Mouse (Mus musculus) CH12.LX (cell line): ENCODE results near the gene Nbea. TPM values are rescaled to one million over a fixed set of nuclear protein-coding genes. Genes with fewer than 3 reads are reported as not detected.

Experiments used
- DNase-seq: peaks from one replicate; pipeline ENCODE4 v3.0.0-alpha.2; 2013; ENCODE audit errors: extremely low read depth
- H3K27ac ChIP-seq: 2 replicates; pipeline ENCODE4 v1.5.1; 2012; ENCODE audit warnings: low read depth, mild to moderate bottlenecking, control low read depth, moderate library complexity; ENCODE audit not compliant: insufficient read depth
- H3K27me3 ChIP-seq: replicated peaks from 2 replicates; pipeline ENCODE3; 2012; ENCODE audit warnings: inconsistent platforms
- H3K36me3 ChIP-seq, 2 experiments: replicated peaks in 1 of 2; 2 replicates each; pipeline versions ENCODE3 to v1.6.1; 2012; ENCODE audit warnings: inconsistent platforms in 1 of 2, low read length in 1 of 2, mild to moderate bottlenecking in 1 of 2, mixed read lengths in 1 of 2, moderate library complexity in 1 of 2; ENCODE audit not compliant: control insufficient read depth in 1 of 2, insufficient read depth in 1 of 2
- H3K4me1 ChIP-seq, 2 experiments: 2 replicates each; pipeline ENCODE4 v1.6.1; 2012; ENCODE audit warnings: inconsistent platforms in 1 of 2, moderate library complexity in 1 of 2; ENCODE audit not compliant: insufficient read depth in 2 of 2, control insufficient read depth in 1 of 2
- H3K4me2 ChIP-seq: 2 replicates; pipeline ENCODE4 v1.6.1; 2012; ENCODE audit warnings: low read depth, mild to moderate bottlenecking, control low read depth; ENCODE audit not compliant: poor library complexity, insufficient read depth, severe bottlenecking
- H3K4me3 ChIP-seq, 3 experiments: fragments of 150-350 bp in 1 of 3; sonication (generic) in 1 of 3; replicated peaks in 1 of 3; 2 replicates each; pipeline versions ENCODE3 to v1.5.1; 2011 to 2012; ENCODE audit warnings: low read depth in 2 of 3, low read length in 2 of 3, mild to moderate bottlenecking in 2 of 3, moderate library complexity in 2 of 3, control low read depth in 1 of 3, improper control_type of control experiment in 1 of 3, inconsistent platforms in 1 of 3, mixed read lengths in 1 of 3; ENCODE audit not compliant: poor library complexity in 1 of 3
- H3K79me2 ChIP-seq: replicated peaks from 2 replicates; pipeline ENCODE4 v1.6.1; 2012; ENCODE audit warnings: mild to moderate bottlenecking, moderate library complexity; ENCODE audit not compliant: control insufficient read depth, poor library complexity, insufficient read depth, severe bottlenecking; ENCODE audit errors: extremely low read depth
- H3K9ac ChIP-seq: 2 replicates; pipeline ENCODE4 v1.6.1; 2012; ENCODE audit warnings: low read depth, mild to moderate bottlenecking, control low read depth, moderate library complexity; ENCODE audit not compliant: insufficient read depth
- H3K9me3 ChIP-seq: replicated peaks from 2 replicates; pipeline ENCODE3; 2012; ENCODE audit warnings: low read length, inconsistent platforms, mixed read lengths
- BHLHE40 ChIP-seq: IDR thresholded peaks from 2 replicates; pipeline ENCODE4 v1.6.1; 2011; ENCODE audit warnings: mild to moderate bottlenecking, low read depth, low read length, improper control_type of control experiment
- CTCF ChIP-seq, 2 experiments: IDR thresholded peaks in 1 of 2; conservative IDR thresholded peaks in 1 of 2; 2 replicates each; pipeline ENCODE4 v1.5.1; 2011 to 2012; ENCODE audit warnings: low read depth in 2 of 2, low read length in 2 of 2, improper control_type of control experiment in 1 of 2, inconsistent platforms in 1 of 2, mild to moderate bottlenecking in 1 of 2, moderate library complexity in 1 of 2
- E2F4 ChIP-seq: IDR thresholded peaks from 2 replicates; pipeline ENCODE4 v1.6.1; 2011; ENCODE audit warnings: low read depth, low read length, improper control_type of control experiment; ENCODE audit not compliant: insufficient replicate concordance
- ELF1 ChIP-seq: IDR thresholded peaks from 2 replicates; pipeline ENCODE4 v1.6.1; 2014; ENCODE audit warnings: low read depth, mild to moderate bottlenecking, inconsistent platforms, low read length, improper control_type of control experiment
- ETS1 ChIP-seq: conservative IDR thresholded peaks from 2 replicates; pipeline ENCODE4 v1.6.1; 2012; ENCODE audit warnings: low read depth, mild to moderate bottlenecking, inconsistent platforms, low read length, improper control_type of control experiment, moderate library complexity
- IRF4 ChIP-seq: IDR thresholded peaks from 2 replicates; pipeline ENCODE4 v1.6.1; 2014; ENCODE audit warnings: low read depth, mild to moderate bottlenecking, inconsistent platforms, low read length, improper control_type of control experiment
- JUND ChIP-seq: conservative IDR thresholded peaks from 2 replicates; pipeline ENCODE4 v1.6.1; 2011; ENCODE audit warnings: low read depth, low read length, improper control_type of control experiment
- KAT2A ChIP-seq: IDR thresholded peaks from 2 replicates; pipeline ENCODE4 v1.6.1; 2012; ENCODE audit warnings: low read length, improper control_type of control experiment, inconsistent platforms; ENCODE audit not compliant: insufficient replicate concordance
- MAFK ChIP-seq: IDR thresholded peaks from 2 replicates; pipeline ENCODE4 v1.6.1; 2011; ENCODE audit warnings: low read length, improper control_type of control experiment; ENCODE audit not compliant: insufficient replicate concordance
- MAZ ChIP-seq: IDR thresholded peaks from 2 replicates; pipeline ENCODE4 v1.6.1; 2012; ENCODE audit warnings: low read depth, mild to moderate bottlenecking, inconsistent platforms, low read length, improper control_type of control experiment, moderate library complexity
- MEF2A ChIP-seq: IDR thresholded peaks from 2 replicates; pipeline ENCODE4 v1.6.1; 2014; ENCODE audit warnings: low read depth, mild to moderate bottlenecking, inconsistent platforms, low read length, improper control_type of control experiment, borderline replicate concordance
- MXI1 ChIP-seq: IDR thresholded peaks from 2 replicates; pipeline ENCODE4 v1.6.1; 2011; ENCODE audit warnings: mild to moderate bottlenecking, low read depth, low read length, improper control_type of control experiment
- POLR2A ChIP-seq: IDR thresholded peaks from 2 replicates; pipeline ENCODE4 v1.6.1; 2011; ENCODE audit warnings: low read depth, mild to moderate bottlenecking, improper control_type of control experiment, low read length
- POLR2AphosphoS2 ChIP-seq: IDR thresholded peaks from 2 replicates; pipeline ENCODE4 v1.6.1; 2011; ENCODE audit warnings: low read depth, low read length, improper control_type of control experiment
- RAD21 ChIP-seq: IDR thresholded peaks from 2 replicates; pipeline ENCODE4 v1.6.1; 2011; ENCODE audit warnings: low read depth, mild to moderate bottlenecking, low read length, improper control_type of control experiment, moderate library complexity
- RCOR1 ChIP-seq: conservative IDR thresholded peaks from 2 replicates; pipeline ENCODE4 v1.6.1; 2012; ENCODE audit warnings: low read depth, mild to moderate bottlenecking, inconsistent platforms, low read length, improper control_type of control experiment
- SIN3A ChIP-seq: IDR thresholded peaks from 2 replicates; pipeline ENCODE4 v1.6.1; 2012; ENCODE audit warnings: low read length, improper control_type of control experiment, inconsistent platforms
- TBP ChIP-seq: conservative IDR thresholded peaks from 2 replicates; pipeline ENCODE4 v1.6.1; 2011; ENCODE audit warnings: low read depth, low read length, improper control_type of control experiment
- UBTF ChIP-seq: IDR thresholded peaks from 2 replicates; pipeline ENCODE4 v1.6.1; 2012; ENCODE audit warnings: low read depth, mild to moderate bottlenecking, inconsistent platforms, low read length, improper control_type of control experiment, moderate library complexity
- USF2 ChIP-seq: conservative IDR thresholded peaks from 2 replicates; pipeline ENCODE4 v1.6.1; 2011; ENCODE audit warnings: low read depth, low read length, improper control_type of control experiment
- ZC3H11A ChIP-seq: IDR thresholded peaks from 2 replicates; pipeline ENCODE4 v1.6.1; 2012; ENCODE audit warnings: low read depth, mild to moderate bottlenecking, inconsistent platforms, low read length, improper control_type of control experiment
- dilution Hi-C: fragments of 300-500 bp; cut with MboI; formaldehyde crosslinking; loops from 2 replicates; pipeline ENCODE4 v1.14.3; 2020; ENCODE audit warnings: low sequenced_read_pairs; ENCODE audit not compliant: extremely low pct_unique_long_range_greater_than_20kb, extremely low pct_ligation_motif_present
- in situ Hi-C: fragments of 300-500 bp; cut with MboI; formaldehyde crosslinking; loops from 3 replicates; pipeline ENCODE4 v1.14.3; 2019; ENCODE audit warnings: low sequenced_read_pairs, low pct_ligation_motif_present, low pct_unique_long_range_greater_than_20kb, mixed read lengths
- polyA plus RNA-seq: library from polyadenylated mRNA; unstranded; fragments of >175 nt; gene quantifications from 2 replicates; pipeline ENCODE4 v1.2.1, GENCODE M21; 2012; ENCODE audit warnings: low read depth; ENCODE audit not compliant: insufficient read length
- total RNA-seq, 2 experiments: library from RNA; depleted of rRNA; stranded (reverse); fragments of 300-350 nt in 1 of 2; fragments of >200 nt in 1 of 2; gene quantifications; 2 replicates each; pipeline ENCODE4 v1.2.3; 2012 to 2014

Nbea gene
- total and polyA plus RNA-seq, 3 experiments: 0.04 TPM; not detected in 2

DNA sequence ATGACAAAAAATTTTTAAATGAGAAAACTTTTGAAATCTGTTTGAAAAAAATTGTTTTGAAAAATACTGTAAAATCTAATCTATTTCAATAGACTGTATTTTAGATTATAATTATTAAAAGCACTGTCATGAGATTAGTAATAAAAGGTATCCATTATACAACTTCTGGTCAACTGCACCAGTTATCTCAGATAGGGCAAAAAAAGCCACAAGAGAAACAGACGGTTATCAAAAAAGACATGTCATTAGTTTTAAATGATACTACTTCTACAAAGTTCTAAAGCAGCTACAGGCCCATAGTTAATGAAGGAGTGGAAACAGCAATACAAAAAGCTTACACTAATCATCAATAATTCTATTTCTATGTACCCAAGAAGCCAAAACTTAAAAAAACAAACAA is 144.0 kb downstream of the Nbea start:
- no peaks in the 10 kb centered on the region for H3K79me2 ChIP-seq
- DNase-seq: no peak
- no peak overlapping the region for H3K4me2 ChIP-seq
- H3K4me1 ChIP-seq: no peaks in the 10 kb centered on the region
- no peak for TF ChIP-seq RCOR1
- TF ChIP-seq ZC3H11A: no peak
- no peak for TF ChIP-seq BHLHE40
- no peak for TF ChIP-seq MAFK
- TF ChIP-seq ELF1: no peak
- TF ChIP-seq ETS1: no peak
- no peak for TF ChIP-seq RAD21
- TF ChIP-seq POLR2AphosphoS2: no peak
- TF ChIP-seq UBTF: no peak
- no peak for TF ChIP-seq SIN3A
- TF ChIP-seq TBP: no peak
- no peak for TF ChIP-seq IRF4
- no peak for TF ChIP-seq KAT2A
- no peak for TF ChIP-seq CTCF (conservative IDR thresholded peaks at IDR 0.05 in 1 of 2, IDR thresholded peaks at IDR 0.05 in 1 of 2; ENCODE audit: low read depth in 2 of 2, low read length in 2 of 2)
- TF ChIP-seq MXI1: no peak
- TF ChIP-seq E2F4: no peak
- H3K36me3 ChIP-seq: no peaks in the 10 kb centered on the region
- H3K9me3 ChIP-seq: peaks cover 15% of the 10 kb centered on the region
- no peaks in the 10 kb centered on the region for H3K27me3 ChIP-seq
- dilution Hi-C loops: no loop called here
- H3K27ac ChIP-seq: no peak overlapping the region
- H3K4me3 ChIP-seq: no peak overlapping the region
- in situ Hi-C loops: no loop called here
- no peak overlapping the region for H3K9ac ChIP-seq

DNA sequence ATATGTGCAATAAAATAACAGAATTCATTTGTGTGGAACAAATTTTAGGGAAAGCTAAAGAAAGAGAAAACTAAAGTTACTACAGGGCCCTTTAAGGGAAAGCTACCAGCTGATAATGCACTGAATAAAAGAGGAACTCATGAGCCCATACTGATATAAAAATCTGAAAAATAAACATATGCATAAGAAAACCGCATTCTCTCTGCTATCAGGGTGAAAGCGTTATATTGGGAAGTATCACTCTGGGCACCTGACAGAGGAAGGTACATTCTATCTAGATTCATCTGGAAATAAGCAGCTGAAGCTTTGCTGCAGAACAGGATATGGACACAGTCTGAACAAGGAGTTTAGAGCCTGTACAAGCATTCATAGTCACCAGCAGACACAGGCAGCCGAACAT is 148.9 kb downstream of the Nbea start:
- Histone ChIP-seq H3K79me2 (no peaks in the 10 kb centered on the region), H3K9me3 (peaks cover 19% of the 10 kb centered on the region), H3K9ac (no peak overlapping the region), H3K27ac (no peak overlapping the region), H3K4me1 (no peaks in the 10 kb centered on the region), H3K4me3 (no peak overlapping the region), H3K27me3 (no peaks in the 10 kb centered on the region), H3K4me2 (no peak overlapping the region), H3K36me3 (no peaks in the 10 kb centered on the region)
- in situ Hi-C loops (no loop called here), dilution Hi-C loops (no loop called here)
- no peak for TF ChIP-seq MEF2A
- TF ChIP-seq MAZ: no peak
- no peak for TF ChIP-seq USF2
- TF ChIP-seq JUND: no peak
- TF ChIP-seq POLR2A: no peak
- no peak for DNase-seq
